Mouse (Mus musculus): ENCODE data around the gene Cspg5. TPM values are rescaled to one million over a fixed set of nuclear protein-coding genes. Genes with fewer than 3 reads are reported as not detected.
A peak's percentile ranks its signal among the peaks of the same experiment; 100 is the strongest.

The Cspg5 gene
- polyA plus RNA-seq, 1 experiment = 124 TPM

- no peaks in the 10 kb centered on the region for H3K27me3 ChIP-seq (ENCODE audit: control insufficient read depth, insufficient read depth, low read length)
- peaks cover 28% of the 10 kb centered on the region for H3K4me1 ChIP-seq (ENCODE audit: control insufficient read depth, insufficient read depth, low read length)
- no peak overlapping the region for H3K4me3 ChIP-seq (replicated peaks; ENCODE audit: insufficient read depth, low read depth, low read length)
- WGBS = 27% methylated on average over 15 of the region's 15 CpGs
- no peak overlapping the region for H3K27ac ChIP-seq (ENCODE audit: insufficient read depth, low read length)
- TF ChIP-seq POLR2A (IDR thresholded peaks at IDR 0.05; ENCODE audit: borderline replicate concordance, insufficient read depth, low read length) (no peak), CTCF (IDR thresholded peaks at IDR 0.05; ENCODE audit: borderline replicate concordance, insufficient read depth, low read depth, low read length) (no peak)
- DNase-seq = peak in 1 of 2 experiments; percentile 34
Observed at GRCm38 (mm10) chr9:110255407-110256019, 11.9 kb downstream of the Cspg5 start.

- Histone ChIP-seq H3K4me3 (replicated peaks; ENCODE audit: insufficient read depth, low read depth, low read length) (no peak overlapping the region), H3K27ac (ENCODE audit: insufficient read depth, low read length) (peak overlapping the region; percentile 36), H3K4me1 (ENCODE audit: control insufficient read depth, insufficient read depth, low read length) (peaks cover 21% of the 10 kb centered on the region), H3K27me3 (ENCODE audit: control insufficient read depth, insufficient read depth, low read length) (no peaks in the 10 kb centered on the region)
- TF ChIP-seq POLR2A (IDR thresholded peaks at IDR 0.05; ENCODE audit: borderline replicate concordance, insufficient read depth, low read length) (no peak), CTCF (IDR thresholded peaks at IDR 0.05; ENCODE audit: borderline replicate concordance, insufficient read depth, low read depth, low read length) (no peak)
- peak; percentile 66 to 79 for DNase-seq
- WGBS = 10% methylated on average over 6 of the region's 6 CpGs
Observed at GRCm38 (mm10) chr9:110258646-110259045, 15.1 kb downstream of the Cspg5 start.

DNA sequence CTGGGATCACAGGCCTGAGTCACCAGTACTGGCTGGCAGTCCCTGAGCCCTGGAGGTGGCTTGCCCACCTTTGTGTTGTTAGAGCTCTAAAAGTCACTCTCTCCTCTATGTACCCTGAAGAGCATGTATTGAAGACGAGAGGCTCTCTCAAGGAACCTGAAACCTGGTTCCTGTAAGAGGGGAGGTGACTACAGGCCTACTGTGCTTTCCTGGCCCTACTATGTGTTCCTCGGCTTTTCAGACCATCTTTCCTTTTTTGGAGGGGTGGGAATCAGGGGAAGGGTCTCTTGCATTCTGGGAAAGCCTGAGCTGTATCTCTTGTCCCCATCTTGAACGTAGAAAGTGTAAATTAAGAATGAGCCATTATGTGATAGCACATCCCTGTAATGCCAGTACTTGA, 15.5 kb downstream of the Cspg5 start:
- TF ChIP-seq CTCF (IDR thresholded peaks at IDR 0.05; ENCODE audit: borderline replicate concordance, insufficient read depth, low read depth, low read length) (no peak), POLR2A (IDR thresholded peaks at IDR 0.05; ENCODE audit: borderline replicate concordance, insufficient read depth, low read length) (no peak)
- 0 out of 2 replicates have a peak overlapping the region, but pooled peaks have one; percentile 36 for H3K27ac ChIP-seq (ENCODE audit: insufficient read depth, low read length)
- no peaks in the 10 kb centered on the region for H3K27me3 ChIP-seq (ENCODE audit: control insufficient read depth, insufficient read depth, low read length)
- peaks cover 21% of the 10 kb centered on the region for H3K4me1 ChIP-seq (ENCODE audit: control insufficient read depth, insufficient read depth, low read length)
- 95% methylated on average over 3 of the region's 3 CpGs for WGBS
- no peak for DNase-seq
- no peak overlapping the region for H3K4me3 ChIP-seq (replicated peaks; ENCODE audit: insufficient read depth, low read depth, low read length)

DNA sequence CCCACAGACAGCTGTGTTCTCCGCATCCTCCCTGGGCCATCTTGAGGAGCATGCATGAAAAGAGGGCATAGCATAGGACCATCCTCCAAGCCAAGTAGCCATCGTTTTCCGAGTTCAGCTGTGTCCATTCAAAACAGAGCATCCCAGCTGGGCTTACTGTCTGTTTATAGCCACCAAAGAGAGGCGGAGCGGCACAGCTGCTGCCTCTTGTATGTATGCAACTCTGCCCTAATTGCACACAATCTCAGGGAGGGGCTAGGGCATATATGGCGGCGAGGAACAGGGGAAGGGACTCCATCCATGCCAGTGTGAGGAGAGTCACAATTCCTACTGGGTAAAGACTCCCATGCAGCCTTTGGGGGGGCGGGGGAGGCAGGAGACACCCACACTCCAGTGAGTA, 19.6 kb downstream of the Cspg5 start:
- Histone ChIP-seq H3K27ac (ENCODE audit: insufficient read depth, low read length) (no peak overlapping the region), H3K4me3 (replicated peaks; ENCODE audit: insufficient read depth, low read depth, low read length) (no peak overlapping the region), H3K27me3 (ENCODE audit: control insufficient read depth, insufficient read depth, low read length) (no peaks in the 10 kb centered on the region), H3K4me1 (ENCODE audit: control insufficient read depth, insufficient read depth, low read length) (peaks cover 2% of the 10 kb centered on the region)
- TF ChIP-seq POLR2A (IDR thresholded peaks at IDR 0.05; ENCODE audit: borderline replicate concordance, insufficient read depth, low read length) (no peak), CTCF (IDR thresholded peaks at IDR 0.05; ENCODE audit: borderline replicate concordance, insufficient read depth, low read depth, low read length) (no peak)
- no peak for DNase-seq
- WGBS = 73% methylated on average over 8 of the region's 8 CpGs

GRCm38 (mm10) chr9:110264991-110265390, 21.4 kb downstream of the Cspg5 start:
- Histone ChIP-seq H3K27me3 (ENCODE audit: control insufficient read depth, insufficient read depth, low read length) (no peaks in the 10 kb centered on the region), H3K4me3 (replicated peaks; ENCODE audit: insufficient read depth, low read depth, low read length) (no peak overlapping the region), H3K27ac (ENCODE audit: insufficient read depth, low read length) (no peak overlapping the region), H3K4me1 (ENCODE audit: control insufficient read depth, insufficient read depth, low read length) (no peaks in the 10 kb centered on the region)
- TF ChIP-seq POLR2A (IDR thresholded peaks at IDR 0.05; ENCODE audit: borderline replicate concordance, insufficient read depth, low read length) (no peak), CTCF (IDR thresholded peaks at IDR 0.05; ENCODE audit: borderline replicate concordance, insufficient read depth, low read depth, low read length) (no peak)
- no peak for DNase-seq
- 71% methylated on average over 9 of the region's 9 CpGs for WGBS

DNA sequence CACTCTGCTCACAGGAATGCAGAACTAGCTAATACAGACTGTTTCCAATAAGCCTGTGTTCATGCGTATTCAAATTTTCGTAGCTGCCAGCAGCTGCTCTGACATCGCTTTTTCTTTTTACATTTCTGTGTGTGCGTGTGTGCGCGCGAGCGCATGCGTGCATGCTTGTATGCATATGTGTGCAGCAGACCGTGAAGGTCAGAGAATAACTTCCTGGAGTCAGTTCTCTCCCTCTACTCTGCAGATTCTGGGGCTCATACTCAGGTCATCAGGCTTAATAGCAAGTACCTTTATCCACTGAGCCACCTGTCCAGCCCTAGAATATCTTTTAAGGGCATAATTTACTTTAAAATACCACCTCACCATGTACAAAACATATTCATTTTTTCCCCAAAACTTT, 24.8 kb downstream of the Cspg5 start:
- Histone ChIP-seq H3K27ac (ENCODE audit: insufficient read depth, low read length) (no peak overlapping the region), H3K27me3 (ENCODE audit: control insufficient read depth, insufficient read depth, low read length) (no peaks in the 10 kb centered on the region), H3K4me1 (ENCODE audit: control insufficient read depth, insufficient read depth, low read length) (no peaks in the 10 kb centered on the region), H3K4me3 (replicated peaks; ENCODE audit: insufficient read depth, low read depth, low read length) (no peak overlapping the region)
- 77% methylated on average over 10 of the region's 10 CpGs for WGBS
- no peak for DNase-seq
- TF ChIP-seq POLR2A (IDR thresholded peaks at IDR 0.05; ENCODE audit: borderline replicate concordance, insufficient read depth, low read length) (no peak), CTCF (IDR thresholded peaks at IDR 0.05; ENCODE audit: borderline replicate concordance, insufficient read depth, low read depth, low read length) (no peak)

DNA sequence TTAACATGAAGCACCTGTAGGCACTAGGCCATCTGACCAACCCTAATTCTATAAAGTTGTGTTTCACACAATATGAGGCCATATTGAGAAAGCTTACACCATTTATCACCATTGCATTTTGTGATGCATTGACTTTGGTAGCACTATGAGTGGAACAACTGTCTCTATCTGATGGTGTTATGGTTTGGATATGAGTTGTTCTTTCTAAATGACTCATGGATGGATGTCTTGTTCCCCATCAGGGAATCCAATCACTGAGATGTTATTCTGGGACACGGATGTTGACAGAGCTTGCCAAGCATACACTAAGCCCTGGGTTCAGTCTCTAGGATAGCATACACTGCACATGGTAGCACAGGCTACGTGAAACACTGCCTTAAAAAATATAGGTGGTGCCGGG, 28.7 kb downstream of the Cspg5 start:
- TF ChIP-seq CTCF (IDR thresholded peaks at IDR 0.05; ENCODE audit: borderline replicate concordance, insufficient read depth, low read depth, low read length) (no peak), POLR2A (IDR thresholded peaks at IDR 0.05; ENCODE audit: borderline replicate concordance, insufficient read depth, low read length) (no peak)
- 89% methylated on average over 3 of the region's 3 CpGs for WGBS
- H3K27ac ChIP-seq (ENCODE audit: insufficient read depth, low read length) = no peak overlapping the region

DNA sequence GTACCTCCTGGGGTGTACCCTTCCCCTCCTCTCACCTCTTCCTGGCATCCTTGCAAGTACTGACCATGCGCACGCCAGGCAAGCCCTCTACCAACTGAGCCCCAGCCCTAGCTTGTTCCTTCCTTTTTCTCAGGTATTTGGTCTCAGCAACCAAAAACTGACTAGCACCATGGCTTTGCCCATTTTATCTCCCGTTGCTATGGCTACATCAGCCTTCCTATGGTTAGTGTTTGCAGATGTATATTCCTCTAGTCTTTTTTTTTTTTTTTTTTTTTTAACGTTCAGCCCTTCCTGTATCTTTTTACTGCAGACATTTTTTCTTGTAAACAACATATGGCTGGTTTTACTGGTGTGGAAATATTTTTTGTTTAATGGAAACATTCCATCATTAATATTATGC, 29.9 kb downstream of the Cspg5 start:
- H3K27me3 ChIP-seq (ENCODE audit: control insufficient read depth, insufficient read depth, low read length) = no peaks in the 10 kb centered on the region
- DNase-seq = no peak
- H3K4me3 ChIP-seq (replicated peaks; ENCODE audit: insufficient read depth, low read depth, low read length) = no peak overlapping the region
- TF ChIP-seq POLR2A (IDR thresholded peaks at IDR 0.05; ENCODE audit: borderline replicate concordance, insufficient read depth, low read length) (no peak), CTCF (IDR thresholded peaks at IDR 0.05; ENCODE audit: borderline replicate concordance, insufficient read depth, low read depth, low read length) (no peak)
- 77% methylated on average over 4 of the region's 4 CpGs for WGBS
- H3K4me1 ChIP-seq (ENCODE audit: control insufficient read depth, insufficient read depth, low read length) = no peaks in the 10 kb centered on the region; the same call in 1 of the 2 replicates
- H3K27ac ChIP-seq (ENCODE audit: insufficient read depth, low read length) = no peak overlapping the region

More for the DNA sequence above, 28.7 kb downstream of the Cspg5 start:
- DNase-seq = no peak
- no peaks in the 10 kb centered on the region for H3K27me3 ChIP-seq (ENCODE audit: control insufficient read depth, insufficient read depth, low read length)
- H3K4me1 ChIP-seq (ENCODE audit: control insufficient read depth, insufficient read depth, low read length) = no peaks in the 10 kb centered on the region; the same call in 1 of the 2 replicates
- H3K4me3 ChIP-seq (replicated peaks; ENCODE audit: insufficient read depth, low read depth, low read length) = no peak overlapping the region
